8 mouse cellular contexts compared by ENCODE assay signal in the genomic region with DNA sequence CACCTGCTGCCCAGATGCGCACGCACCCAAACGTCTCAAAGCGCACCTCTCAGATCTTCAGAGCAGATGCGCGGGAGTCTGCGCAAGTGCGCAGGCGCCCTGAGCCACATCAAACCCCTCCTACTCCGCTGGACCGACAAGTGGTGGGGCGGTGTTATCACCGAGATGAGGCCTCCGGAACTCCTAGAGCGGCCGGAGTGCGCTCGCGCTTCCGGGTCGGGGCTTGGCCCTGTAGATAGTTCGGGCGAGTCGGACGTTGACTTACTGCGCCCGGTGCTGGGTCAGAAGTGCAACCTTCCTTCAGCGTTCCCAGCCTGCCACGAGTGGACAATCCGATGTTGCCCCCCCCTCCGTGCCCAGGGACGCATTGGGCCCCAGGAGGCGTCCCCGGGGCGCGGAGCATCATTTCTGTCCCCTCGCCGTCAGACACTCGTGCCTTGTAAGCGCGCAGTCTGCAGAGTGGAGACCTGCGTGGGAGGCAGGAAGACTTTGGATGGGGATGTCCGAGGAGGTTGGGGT. TPM values are rescaled to one million over a fixed set of nuclear protein-coding genes. Genes with fewer than 3 reads are reported as not detected.
DNase-seq lines count a peak whose midpoint lies in the region; ATAC-seq and TF ChIP-seq lines count a peak whose summit lies in the region.

No protein-coding gene starts in this region.

- peaks cover 45% of the 10 kb centered on the region for H3K36me3 ChIP-seq in E14TG2a.4 (ENCODE audit: insufficient read depth, low read length)
- H3K36me3 ChIP-seq in forebrain, embryonic 13.5 days (ENCODE audit: poor library complexity, severe bottlenecking), result peaks cover 41% of the 10 kb centered on the region
- H3K36me3 ChIP-seq in neural tube, embryonic 15.5 days, result peaks cover 38% of the 10 kb centered on the region

- peak overlapping the region; percentile 92 for H3K4me2 ChIP-seq in forebrain, embryonic 13.5 days
- H3K4me2 ChIP-seq in neural tube, embryonic 15.5 days, result peak overlapping the region; percentile 87

- WGBS in forebrain, embryonic 13.5 days, result under 1% methylated on average over 43 of the region's 43 CpGs
- under 1% methylated on average over 43 of the region's 43 CpGs for WGBS in neural tube, embryonic 15.5 days

- H3K27me3 ChIP-seq in E14TG2a.4 (ENCODE audit: insufficient read depth, low read length), result no peaks in the 10 kb centered on the region
- H3K27me3 ChIP-seq in forebrain, embryonic 13.5 days, result no peaks in the 10 kb centered on the region
- H3K27me3 ChIP-seq in neural tube, embryonic 15.5 days (replicated peaks), result no peaks in the 10 kb centered on the region

- intact Hi-C loops in heart, postnatal 14 days (cut with DNase I), result loop anchor here (10.0 kb wide), 1 partner anchor 798 kb away; no protein-coding TSS in a partner anchor

- ATAC-seq in forebrain, embryonic 13.5 days, result peak; percentile 92
- peak; percentile 94 for ATAC-seq in neural tube, embryonic 15.5 days (ENCODE audit: low FRiP score)

- peak overlapping the region; percentile 93 for H3K4me3 ChIP-seq in E14TG2a.4 (replicated peaks; ENCODE audit: low read length)
- peak overlapping the region; percentile 74 for H3K4me3 ChIP-seq in forebrain, embryonic 13.5 days
- peak overlapping the region; percentile 71 for H3K4me3 ChIP-seq in neural tube, embryonic 15.5 days (replicated peaks)

- no peaks in the 10 kb centered on the region for H3K9me3 ChIP-seq in E14TG2a.4 (ENCODE audit: low read length)
- H3K9me3 ChIP-seq in forebrain, embryonic 13.5 days (replicated peaks), result no peaks in the 10 kb centered on the region
- H3K9me3 ChIP-seq in neural tube, embryonic 15.5 days (replicated peaks), result no peaks in the 10 kb centered on the region

- peak; percentile 95 for DNase-seq in c-Kit-positive CD71-positive TER-119-positive erythroid progenitor cells, embryonic 14.5 days (ENCODE audit: low spot score)
- DNase-seq in heart, postnatal 14 days, result peak; percentile 87 to 88
- peak; percentile 85 for DNase-seq in layer of hippocampus, adult 11-12 months (ENCODE audit: low spot score)
- DNase-seq in lung, adult 18-20 months, result peak; percentile 89 to 92
- peak; percentile 90 for DNase-seq in testis, postnatal 14 days (ENCODE audit: low spot score)

- peak overlapping the region; percentile 86 for H3K9ac ChIP-seq in forebrain, embryonic 13.5 days
- H3K9ac ChIP-seq in neural tube, embryonic 15.5 days (replicated peaks), result peak overlapping the region; percentile 85

- no peak for TF ChIP-seq CTCF in E14TG2a.4 (conservative IDR thresholded peaks at IDR 0.05; ENCODE audit: low read length)

- peaks cover 82% of the 10 kb centered on the region for H3K4me1 ChIP-seq in E14TG2a.4 (replicated peaks; ENCODE audit: low read depth, low read length)
- H3K4me1 ChIP-seq in forebrain, embryonic 13.5 days, result peaks cover 26% of the 10 kb centered on the region
- peaks cover 33% of the 10 kb centered on the region for H3K4me1 ChIP-seq in neural tube, embryonic 15.5 days

- peak overlapping the region; percentile 61 for H3K27ac ChIP-seq in forebrain, embryonic 13.5 days
- H3K27ac ChIP-seq in neural tube, embryonic 15.5 days (replicated peaks), result peak overlapping the region; percentile 83

RNA-seq across cellular contexts. Expression of gene Rpl14, which starts 5.9 kb away (rescaled TPM):
- 544 and 592 TPM in 2 replicates for polyA plus RNA-seq in forebrain, embryonic 13.5 days (2015; fragmentation: Nextera tagmentation; extraction: Ambion mirVana)
- total RNA-seq in heart, postnatal 14 days (2021), result 100 to 1,000 TPM; 270 to 309 TPM
- 431 and 489 TPM in 2 replicates for polyA plus RNA-seq in neural tube, embryonic 15.5 days (2015; fragmentation: Nextera tagmentation; extraction: Ambion mirVana)

RNA-seq across cellular contexts. Expression of gene Entpd3, which starts 37.6 kb away (rescaled TPM):
- 0.30 and 0.49 TPM in 2 replicates for polyA plus RNA-seq in forebrain, embryonic 13.5 days (2015; fragmentation: Nextera tagmentation; extraction: Ambion mirVana)
- total RNA-seq in heart, postnatal 14 days (2021), result under 1 TPM in 1 of 2 experiments, not detected in 1; 0.24 TPM
- polyA plus RNA-seq in neural tube, embryonic 15.5 days (2015; fragmentation: Nextera tagmentation; extraction: Ambion mirVana), result 4.8 and 5.0 TPM in 2 replicates

Comparison
In these comparisons a context has a peak if more than half of its experiments do, and no peak if none do; other contexts are left out.
1. Peak in every context shown above with its lines: DNase-seq, ATAC-seq, H3K4me3 ChIP-seq and H3K27ac ChIP-seq.